Mouse (Mus musculus) small intestine, adult 2 months (tissue): Measurements from ENCODE around the gene 6030408B16Rik. TPM values are rescaled to one million over a fixed set of nuclear protein-coding genes. Genes with fewer than 3 reads are reported as not detected.
"Not testable (repeated sequence)": the region's sequence is repeated elsewhere in the genome, so short reads cannot be mapped to it uniquely, and the experiment has no call there.

Experiments used
- H3K27ac ChIP-seq: fragments of 200-500 bp; 2 replicates; pipeline ENCODE4 v1.5.1; 2012; ENCODE audit warnings: low read depth, low read length, control low read depth, inconsistent platforms; ENCODE audit not compliant: insufficient read depth
- H3K27me3 ChIP-seq: fragments of 200-500 bp; 2 replicates; pipeline ENCODE4 v1.6.1; 2012; ENCODE audit warnings: mild to moderate bottlenecking, moderate library complexity, low read length, inconsistent platforms; ENCODE audit not compliant: control insufficient read depth, insufficient read depth
- H3K36me3 ChIP-seq: fragments of 200-500 bp; 2 replicates; pipeline ENCODE4 v1.6.1; 2012; ENCODE audit warnings: mild to moderate bottlenecking, low read length, control low read depth, inconsistent platforms; ENCODE audit not compliant: control insufficient read depth, insufficient read depth
- H3K4me1 ChIP-seq: fragments of 200-500 bp; 2 replicates; pipeline ENCODE4 v1.6.1; 2012; ENCODE audit warnings: low read length, inconsistent platforms, mixed read lengths; ENCODE audit not compliant: control insufficient read depth, insufficient read depth, insufficient read length
- H3K4me3 ChIP-seq: fragments of 200-500 bp; 2 replicates; pipeline ENCODE4 v1.5.1; 2012; ENCODE audit warnings: low read depth, mild to moderate bottlenecking, control low read depth, inconsistent platforms, low read length, moderate library complexity
- CTCF ChIP-seq: fragments of 200-500 bp; IDR thresholded peaks from 2 replicates; pipeline ENCODE4 v1.5.1; 2012; ENCODE audit warnings: low read depth, mild to moderate bottlenecking, control low read depth, inconsistent platforms, low read length, moderate library complexity, mixed read lengths; ENCODE audit not compliant: insufficient replicate concordance, insufficient read length; ENCODE audit errors: extremely low read depth
- POLR2A ChIP-seq: fragments of 200-500 bp; IDR thresholded peaks from 2 replicates; pipeline ENCODE4 v1.6.1; 2012; ENCODE audit warnings: low read depth, mild to moderate bottlenecking, control low read depth, inconsistent platforms, low read length, moderate library complexity
- WGBS: fragments of 180-500 bp; shearing (Covaris S2); methylation state at CpG from one replicate; pipeline ENCODE4 v1.1.7; 2018; 5-methylcytosine and 5-hydroxymethylcytosine counted together
- polyA plus RNA-seq: library from polyadenylated mRNA; depleted of rRNA; stranded (reverse); fragments of >200 nt; gene quantifications from 2 replicates; pipeline ENCODE4 v1.2.3, GENCODE M21; 2012

The 6030408B16Rik gene
- polyA plus RNA-seq, 1 experiment = 0.14 TPM

- Histone ChIP-seq H3K4me3 (no peak overlapping the region), H3K4me1 (peaks cover 6% of the 10 kb centered on the region; the same call in 1 of the 2 replicates), H3K27ac (no peak overlapping the region), H3K27me3 (no peaks in the 10 kb centered on the region), H3K36me3 (no peaks in the 10 kb centered on the region)
- WGBS = 21% methylated on average over 5 of the region's 5 CpGs
- TF ChIP-seq CTCF = no peak
- TF ChIP-seq POLR2A = no peak
These were observed 28.1 kb downstream of the 6030408B16Rik start for GRCm38 (mm10) chr15:101321126-101321525.

- H3K27me3 ChIP-seq = no peaks in the 10 kb centered on the region
- H3K36me3 ChIP-seq = no peaks in the 10 kb centered on the region
- H3K4me1 ChIP-seq = peaks cover 6% of the 10 kb centered on the region; the same call in 1 of the 2 replicates
- no peak for TF ChIP-seq CTCF
- TF ChIP-seq POLR2A = no peak
- H3K27ac ChIP-seq = no peak overlapping the region
- no peak overlapping the region for H3K4me3 ChIP-seq
- WGBS = 92% methylated on average over 5 of the region's 5 CpGs
These were observed 29.1 kb downstream of the 6030408B16Rik start for GRCm38 (mm10) chr15:101322106-101322505.

GRCm38 (mm10) chr15:101322640-101323039, 29.6 kb downstream of the 6030408B16Rik start:
- no peak overlapping the region for H3K27ac ChIP-seq
- peaks cover 9% of the 10 kb centered on the region; the same call in 1 of the 2 replicates for H3K4me1 ChIP-seq
- 97% methylated on average over 7 of the region's 7 CpGs for WGBS
- H3K36me3 ChIP-seq = no peaks in the 10 kb centered on the region
- H3K27me3 ChIP-seq = no peaks in the 10 kb centered on the region
- TF ChIP-seq CTCF (no peak), POLR2A (no peak)
- no peak overlapping the region for H3K4me3 ChIP-seq

GRCm38 (mm10) chr15:101323511-101323910, 30.5 kb downstream of the 6030408B16Rik start:
- no peak overlapping the region for H3K27ac ChIP-seq
- H3K27me3 ChIP-seq = no peaks in the 10 kb centered on the region
- no peak overlapping the region for H3K4me3 ChIP-seq
- TF ChIP-seq POLR2A (no peak), CTCF (peak; percentile 14; the same call in 1 of the 2 replicates)
- peaks cover 9% of the 10 kb centered on the region; the same call in 1 of the 2 replicates for H3K4me1 ChIP-seq
- H3K36me3 ChIP-seq = no peaks in the 10 kb centered on the region
- WGBS = 88% methylated on average over 5 of the region's 5 CpGs

- H3K27ac ChIP-seq, H3K4me1 ChIP-seq, H3K36me3 ChIP-seq, H3K4me3 ChIP-seq, H3K27me3 ChIP-seq: not testable (repeated sequence)
These were observed 31.4 kb downstream of the 6030408B16Rik start for GRCm38 (mm10) chr15:101324409-101324808.

GRCm38 (mm10) chr15:101325991-101326534, 33.1 kb downstream of the 6030408B16Rik start:
- peaks cover 4% of the 10 kb centered on the region; the same call in 1 of the 2 replicates for H3K4me1 ChIP-seq
- H3K4me3 ChIP-seq = no peak overlapping the region
- no peaks in the 10 kb centered on the region for H3K36me3 ChIP-seq
- no peak for TF ChIP-seq POLR2A
- no peak for TF ChIP-seq CTCF
- WGBS = 43% methylated on average over 10 of the region's 10 CpGs
- no peaks in the 10 kb centered on the region for H3K27me3 ChIP-seq
- H3K27ac ChIP-seq = no peak overlapping the region

- H3K27ac ChIP-seq = no peak overlapping the region
- no peaks in the 10 kb centered on the region for H3K27me3 ChIP-seq
- 2% methylated on average over 6 of the region's 6 CpGs for WGBS
- TF ChIP-seq CTCF (peak; percentile 92; the same call in 1 of the 2 replicates), POLR2A (no peak)
- peaks cover 11% of the 10 kb centered on the region; the same call in 1 of the 2 replicates for H3K4me1 ChIP-seq
- no peaks in the 10 kb centered on the region for H3K36me3 ChIP-seq
- no peak overlapping the region for H3K4me3 ChIP-seq
These were observed 34.3 kb downstream of the 6030408B16Rik start for GRCm38 (mm10) chr15:101327282-101327681.
